Mouse (Mus musculus) kidney, embryonic 14.5 days (tissue): Measurements from ENCODE around the gene Atf5. TPM values are rescaled to one million over a fixed set of nuclear protein-coding genes. Genes with fewer than 3 reads are reported as not detected.
A peak's percentile ranks its signal among the peaks of the same experiment; 100 is the strongest.

ENCODE experiments used
- ATAC-seq: fragments of 200-750 bp; cut with Nextera tagmentation; 2 replicates; pipeline ENCODE4 v1.8.0; 2017; ENCODE audit warnings: moderate number of reproducible peaks, mild to moderate bottlenecking, moderate TSS enrichment, moderate library complexity; ENCODE audit not compliant: low FRiP score, low TSS enrichment
- H3K27ac ChIP-seq: fragments of 300-500 bp; sonication (generic); 2 replicates; pipeline ENCODE4 v1.5.1; 2014; ENCODE audit warnings: low read depth, mild to moderate bottlenecking, low read length, moderate library complexity, mixed read lengths
- H3K27me3 ChIP-seq: fragments of 300-500 bp; sonication (generic); 2 replicates; pipeline ENCODE4 v1.6.1; 2014; ENCODE audit warnings: mild to moderate bottlenecking, low read length; ENCODE audit not compliant: control insufficient read depth, insufficient read depth
- H3K36me3 ChIP-seq: fragments of 300-500 bp; sonication (generic); 2 replicates; pipeline ENCODE4 v1.6.1; 2014; ENCODE audit warnings: low read length, mixed read lengths; ENCODE audit not compliant: control insufficient read depth, insufficient read depth
- H3K4me1 ChIP-seq: fragments of 300-500 bp; sonication (generic); 2 replicates; pipeline ENCODE4 v1.6.1; 2014; ENCODE audit warnings: low read length, mixed read lengths; ENCODE audit not compliant: control insufficient read depth, insufficient read depth
- H3K4me2 ChIP-seq: fragments of 300-500 bp; sonication (generic); replicated peaks from 2 replicates; pipeline ENCODE4 v1.6.1; 2014; ENCODE audit warnings: low read depth, mild to moderate bottlenecking, low read length
- H3K4me3 ChIP-seq: fragments of 300-500 bp; sonication (generic); 2 replicates; pipeline ENCODE4 v1.5.1; 2014; ENCODE audit warnings: mild to moderate bottlenecking, low read length
- H3K9ac ChIP-seq: fragments of 300-500 bp; sonication (generic); 2 replicates; pipeline ENCODE4 v1.6.1; 2014; ENCODE audit warnings: low read depth, mild to moderate bottlenecking, low read length, moderate library complexity
- H3K9me3 ChIP-seq: fragments of 300-500 bp; sonication (generic); 2 replicates; pipeline ENCODE4 v1.6.1; 2016; ENCODE audit warnings: low read length; ENCODE audit not compliant: control insufficient read depth
- WGBS: fragments of 180-500 bp; shearing (Covaris S2); extraction: QIAGEN DNeasy Blood & Tissue Kit; methylation state at CpG from one replicate; pipeline ENCODE4 v1.1.7; 2014; 5-methylcytosine and 5-hydroxymethylcytosine counted together
- polyA plus RNA-seq: library from polyadenylated mRNA; unstranded; fragments of >200 nt; fragmentation: Nextera tagmentation; extraction: Ambion mirVana; gene quantifications from 2 replicates; pipeline ENCODE4 v1.2.1, GENCODE M21; 2014

Atf5 gene
- polyA plus RNA-seq, 1 experiment from 2014 or later = 2.5 TPM

- 90% methylated on average over 12 of the region's 12 CpGs for WGBS
- Histone ChIP-seq H3K4me1 (peaks cover 29% of the 10 kb centered on the region), H3K9ac (peak overlapping the region; percentile 80; the same call in 1 of the 2 replicates), H3K27me3 (no peaks in the 10 kb centered on the region), H3K4me2 (no peak overlapping the region), H3K27ac (no peak overlapping the region), H3K36me3 (peaks cover 18% of the 10 kb centered on the region; the same call in 1 of the 2 replicates), H3K4me3 (no peak overlapping the region), H3K9me3 (no peaks in the 10 kb centered on the region)
- no peak for ATAC-seq
Measured at GRCm38 (mm10) chr7:44851625-44852234, 35.3 kb upstream of the Atf5 start.

DNA sequence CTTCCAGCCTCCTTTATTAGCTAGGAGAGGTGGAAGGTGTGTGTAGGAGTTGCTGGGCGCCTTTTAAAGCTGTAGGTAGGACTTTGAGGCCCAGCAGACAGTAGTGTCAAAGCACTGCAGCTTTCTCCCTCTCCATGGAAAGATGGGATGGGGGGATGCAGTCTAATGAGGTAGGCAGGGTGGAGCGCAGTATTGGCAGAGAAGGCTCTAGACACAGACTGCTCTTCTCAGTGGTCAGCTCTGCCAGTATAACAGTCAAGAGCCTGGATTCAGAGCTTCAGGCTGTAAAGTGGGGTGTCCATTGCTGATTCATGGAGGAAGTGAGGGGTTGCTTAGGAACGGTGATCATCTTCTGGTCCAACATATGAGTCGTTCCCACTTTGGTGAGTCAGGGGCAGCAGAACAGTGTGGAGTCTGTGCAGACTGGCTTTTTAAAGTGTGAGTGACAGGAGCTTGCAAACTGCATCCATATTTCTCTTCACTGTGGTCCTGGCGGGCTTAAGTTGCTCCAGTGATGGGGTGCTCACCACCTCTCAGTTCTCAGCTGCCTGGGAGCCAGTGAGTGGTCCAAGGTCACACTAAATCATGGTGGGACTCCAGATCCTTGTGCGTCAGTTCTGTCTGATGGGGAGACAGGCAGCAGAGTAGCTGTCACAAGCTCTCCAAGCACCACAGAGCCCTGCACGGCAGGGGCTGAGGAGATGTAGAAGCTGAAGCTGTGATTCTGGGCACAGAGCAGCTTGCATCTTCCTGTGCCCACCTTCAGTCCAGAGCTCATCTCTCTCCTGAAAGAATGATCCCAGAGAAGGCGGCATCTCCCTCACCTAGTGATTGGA, 34.5 kb upstream of the Atf5 start:
- ATAC-seq = no peak
- 78% methylated on average over 8 of the region's 8 CpGs for WGBS
- no peaks in the 10 kb centered on the region for H3K9me3 ChIP-seq
- H3K27ac ChIP-seq = peak overlapping the region; percentile 97; the same call in 1 of the 2 replicates
- peaks cover 23% of the 10 kb centered on the region for H3K4me1 ChIP-seq
- H3K4me3 ChIP-seq = peak overlapping the region; percentile 70
- peak overlapping the region; percentile 53 for H3K4me2 ChIP-seq
- H3K27me3 ChIP-seq = no peaks in the 10 kb centered on the region
- peak overlapping the region; percentile 80 for H3K9ac ChIP-seq
- peaks cover 25% of the 10 kb centered on the region for H3K36me3 ChIP-seq

GRCm38 (mm10) chr7:44850146-44850545, 33.7 kb upstream of the Atf5 start:
- WGBS = 0% methylated on average over 30 of the region's 33 CpGs
- H3K27me3 ChIP-seq = no peaks in the 10 kb centered on the region
- H3K4me2 ChIP-seq = peak overlapping the region; percentile 53
- ATAC-seq = peak; percentile 39
- peaks cover 20% of the 10 kb centered on the region for H3K4me1 ChIP-seq
- H3K9ac ChIP-seq = peak overlapping the region; percentile 80
- H3K36me3 ChIP-seq = peaks cover 34% of the 10 kb centered on the region
- peak overlapping the region; percentile 97 for H3K27ac ChIP-seq
- no peaks in the 10 kb centered on the region for H3K9me3 ChIP-seq
- peak overlapping the region; percentile 70 for H3K4me3 ChIP-seq

- peaks cover 39% of the 10 kb centered on the region for H3K36me3 ChIP-seq
- H3K4me2 ChIP-seq = peak overlapping the region; percentile 53
- H3K27me3 ChIP-seq = no peaks in the 10 kb centered on the region
- peak overlapping the region; percentile 97 for H3K27ac ChIP-seq
- H3K4me1 ChIP-seq = peaks cover 17% of the 10 kb centered on the region
- peak overlapping the region; percentile 80 for H3K9ac ChIP-seq
- peak; percentile 68 for ATAC-seq
- under 1% methylated on average over 41 of the region's 41 CpGs for WGBS
- H3K9me3 ChIP-seq = no peaks in the 10 kb centered on the region
- H3K4me3 ChIP-seq = peak overlapping the region; percentile 70
Measured at GRCm38 (mm10) chr7:44849416-44850111, 33.1 kb upstream of the Atf5 start.

DNA sequence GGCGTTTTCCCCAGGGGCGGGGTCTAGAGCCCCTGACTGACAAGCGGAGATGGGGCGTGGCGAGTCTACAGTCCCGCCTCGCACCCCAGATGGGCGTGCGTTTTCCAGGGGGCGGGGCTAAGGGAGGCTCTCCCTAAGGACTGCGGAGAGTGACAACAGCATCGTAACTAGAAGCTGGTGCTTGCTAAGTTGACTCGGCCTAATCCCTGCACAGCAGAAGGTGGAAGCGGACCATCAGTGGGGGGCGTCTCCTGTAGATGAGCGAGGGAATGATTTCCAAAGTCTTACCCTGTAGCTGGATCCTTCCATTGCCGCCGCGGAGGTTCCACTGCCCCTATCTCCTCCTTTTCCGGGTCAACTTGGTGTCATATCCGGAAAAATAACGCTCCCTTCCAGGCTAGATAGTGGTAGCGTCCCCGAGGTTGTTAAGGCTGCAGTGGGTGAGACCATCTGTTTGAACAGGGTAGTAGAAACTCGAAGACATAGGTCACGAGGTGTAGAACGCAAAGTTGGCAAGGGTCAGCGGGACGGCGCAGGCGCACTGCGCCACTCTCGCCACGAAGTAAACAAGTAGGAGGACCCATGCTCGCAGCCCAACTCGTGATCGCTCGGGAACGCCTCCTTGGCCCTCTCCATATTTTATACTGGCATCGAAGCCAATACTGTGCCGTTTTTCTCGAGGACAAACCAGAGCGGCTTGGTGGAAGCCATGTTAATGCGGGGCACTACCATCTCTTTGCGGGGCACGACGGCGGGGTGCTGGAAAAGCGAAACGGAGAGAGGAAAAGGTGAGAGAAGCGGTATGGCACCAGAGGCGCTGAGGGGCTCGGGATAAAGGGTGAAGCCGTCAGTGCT, 32.3 kb upstream of the Atf5 start, which contains the start of the genes Akt1s1 and Tbc1d17:
TSS of gene Akt1s1 (plus strand) at position 431 of the 855 bp plus-strand sequence.
TSS of gene Tbc1d17 (minus strand) at position 519 of the 855 bp plus-strand sequence.
- WGBS = under 1% methylated on average over 54 of the region's 54 CpGs
- peak within 1 kb of the TSS; percentile 67 for H3K4me2 ChIP-seq
- peak within 1 kb of the TSS; percentile 80 for H3K9ac ChIP-seq
- H3K4me3 ChIP-seq = peak within 1 kb of the TSS; percentile 70
- H3K9me3 ChIP-seq = no peaks in the 10 kb centered on the region
- H3K27ac ChIP-seq = peak within 1 kb of the TSS; percentile 97
- H3K36me3 ChIP-seq = peaks cover 47% of the 10 kb centered on the region
- peak; percentile 84 for ATAC-seq
- H3K4me1 ChIP-seq = peaks cover 13% of the 10 kb centered on the region
- H3K27me3 ChIP-seq = no peaks in the 10 kb centered on the region

- no peaks in the 10 kb centered on the region for H3K9me3 ChIP-seq
- H3K36me3 ChIP-seq = peaks cover 50% of the 10 kb centered on the region
- H3K9ac ChIP-seq = peak overlapping the region; percentile 80; the same call in 1 of the 2 replicates
- peak overlapping the region; percentile 70 for H3K4me3 ChIP-seq
- H3K27ac ChIP-seq = no peak overlapping the region
- peak overlapping the region; percentile 67 for H3K4me2 ChIP-seq
- no peak for ATAC-seq
- H3K4me1 ChIP-seq = peaks cover 10% of the 10 kb centered on the region
- H3K27me3 ChIP-seq = no peaks in the 10 kb centered on the region
- WGBS = 70% methylated on average over 5 of the region's 5 CpGs
Measured at GRCm38 (mm10) chr7:44847772-44848171, 31.3 kb upstream of the Atf5 start.

GRCm38 (mm10) chr7:44846804-44847203, 30.3 kb upstream of the Atf5 start:
- Histone ChIP-seq H3K4me2 (no peak overlapping the region), H3K9me3 (no peaks in the 10 kb centered on the region), H3K36me3 (peaks cover 53% of the 10 kb centered on the region), H3K4me3 (no peak overlapping the region), H3K4me1 (peaks cover 10% of the 10 kb centered on the region), H3K27me3 (no peaks in the 10 kb centered on the region), H3K27ac (no peak overlapping the region), H3K9ac (no peak overlapping the region)
- ATAC-seq = no peak
- WGBS = 89% methylated on average over 7 of the region's 7 CpGs

DNA sequence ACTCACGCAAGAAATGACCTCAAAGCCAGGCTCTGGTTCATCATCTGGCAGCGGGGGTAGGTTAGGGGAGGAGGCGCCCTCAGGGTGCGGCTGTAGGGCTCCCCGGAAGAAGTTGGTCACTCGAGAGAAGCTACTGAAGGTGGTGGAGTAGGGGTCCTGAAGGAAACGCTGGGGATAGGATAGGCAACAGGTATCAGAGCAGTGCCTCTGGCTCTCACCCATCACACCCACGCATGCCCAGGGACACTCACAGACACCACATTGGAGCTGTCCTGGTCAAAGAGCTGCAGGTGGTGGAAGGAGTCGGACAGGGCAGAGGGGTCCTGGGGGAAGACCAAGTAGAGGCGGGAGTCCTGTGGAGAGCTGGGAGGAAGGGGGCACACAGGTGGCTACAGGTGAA, 28.5 kb upstream of the Atf5 start:
- peaks cover 58% of the 10 kb centered on the region for H3K36me3 ChIP-seq
- no peak overlapping the region for H3K4me3 ChIP-seq
- H3K27me3 ChIP-seq = 0 out of 2 replicates have a peak, but pooled peaks cover 4% of the 10 kb centered on the region
- no peaks in the 10 kb centered on the region for H3K9me3 ChIP-seq
- WGBS = 93% methylated on average over 10 of the region's 10 CpGs
- H3K27ac ChIP-seq = no peak overlapping the region
- peaks cover 4% of the 10 kb centered on the region; the same call in 1 of the 2 replicates for H3K4me1 ChIP-seq
- no peak for ATAC-seq
- H3K9ac ChIP-seq = no peak overlapping the region
- H3K4me2 ChIP-seq = no peak overlapping the region
